Mouse (Mus musculus) natural killer cell, adult 2 months (primary cell): ENCODE results near the gene Elp4.

Experiments
- DNase-seq, 2 experiments: peaks; one replicate each; pipeline ENCODE4 v3.0.0; 2022; ENCODE audit warnings: low spot score in 2 of 2

Elp4 gene

DNA sequence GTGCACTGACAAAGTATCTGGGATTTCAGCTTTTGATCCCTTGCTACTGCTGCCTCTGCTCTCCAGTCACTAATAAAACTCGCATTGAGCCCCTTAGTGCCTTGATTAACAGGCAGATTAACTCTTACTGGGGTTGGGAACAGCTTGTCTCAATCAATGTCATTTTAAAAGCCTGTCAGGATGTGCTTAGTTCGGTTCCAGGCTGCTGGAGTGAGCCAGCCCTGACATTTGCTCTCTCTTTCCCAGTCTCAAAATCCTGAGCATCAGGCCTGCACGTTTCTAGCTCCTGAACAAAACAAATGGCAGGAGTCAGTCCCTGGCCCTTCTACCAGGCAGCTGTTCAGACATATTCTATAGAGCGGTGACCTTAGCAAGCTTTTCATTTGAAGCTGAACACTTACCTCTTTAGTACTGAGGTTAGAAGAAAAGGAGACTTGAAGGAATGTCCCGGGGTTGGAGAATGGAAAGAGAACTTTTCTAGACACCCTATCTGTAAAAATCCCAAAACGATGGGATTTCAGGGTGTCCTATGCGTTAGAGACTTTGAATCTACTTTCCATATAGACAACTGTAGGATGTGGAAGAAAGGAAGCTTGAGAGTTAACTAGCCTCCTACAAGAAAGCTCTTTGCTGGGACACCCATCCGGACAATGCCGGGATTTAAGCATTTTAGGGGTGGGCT, 233.1 kb downstream of the Elp4 start:
- DNase-seq: no peak

GRCm38 (mm10) chr2:105670731-105671095, 233.7 kb downstream of the Elp4 start:
- no peak for DNase-seq

DNA sequence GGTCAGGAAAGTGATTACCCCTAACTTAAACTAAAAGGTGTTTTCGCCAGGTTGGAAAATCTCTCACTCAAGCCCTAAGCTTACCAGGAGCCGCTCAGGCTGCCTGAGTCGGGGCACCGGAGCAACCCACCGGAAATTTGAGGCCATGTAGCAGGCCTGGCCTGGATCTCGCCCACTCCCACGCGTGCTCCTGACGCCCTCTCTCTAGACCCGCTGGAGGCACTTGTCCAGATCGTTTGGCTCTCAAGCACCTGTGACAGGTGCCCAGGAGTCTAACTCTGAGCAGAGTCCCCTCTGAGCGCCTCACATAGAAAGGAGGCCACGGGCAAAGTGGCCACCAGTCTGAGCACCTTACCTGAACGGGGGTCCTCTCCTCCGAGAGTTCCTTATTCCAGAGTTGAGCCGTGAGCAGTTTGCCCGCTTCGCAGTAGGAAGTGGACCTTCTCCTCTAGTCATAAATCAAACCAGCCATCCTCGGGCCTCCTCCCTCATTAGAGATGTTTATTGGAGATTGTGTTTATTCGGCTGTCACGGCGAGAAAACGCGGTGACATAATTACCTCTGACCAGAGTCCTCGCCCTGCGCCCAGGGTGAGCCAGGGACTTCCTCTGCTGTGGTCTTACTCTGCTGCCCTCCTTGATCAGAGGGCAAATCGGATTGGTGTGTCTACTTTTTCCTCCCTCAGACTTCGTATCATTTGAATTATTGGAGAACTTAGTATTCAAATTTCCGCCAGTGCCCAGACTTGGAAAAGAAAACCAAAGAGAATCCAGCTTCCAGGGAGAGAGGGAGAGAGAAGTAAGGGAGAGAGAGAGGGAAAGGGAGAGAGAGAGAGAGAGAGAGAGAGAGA, 234.3 kb downstream of the Elp4 start:
- DNase-seq: no peak

DNA sequence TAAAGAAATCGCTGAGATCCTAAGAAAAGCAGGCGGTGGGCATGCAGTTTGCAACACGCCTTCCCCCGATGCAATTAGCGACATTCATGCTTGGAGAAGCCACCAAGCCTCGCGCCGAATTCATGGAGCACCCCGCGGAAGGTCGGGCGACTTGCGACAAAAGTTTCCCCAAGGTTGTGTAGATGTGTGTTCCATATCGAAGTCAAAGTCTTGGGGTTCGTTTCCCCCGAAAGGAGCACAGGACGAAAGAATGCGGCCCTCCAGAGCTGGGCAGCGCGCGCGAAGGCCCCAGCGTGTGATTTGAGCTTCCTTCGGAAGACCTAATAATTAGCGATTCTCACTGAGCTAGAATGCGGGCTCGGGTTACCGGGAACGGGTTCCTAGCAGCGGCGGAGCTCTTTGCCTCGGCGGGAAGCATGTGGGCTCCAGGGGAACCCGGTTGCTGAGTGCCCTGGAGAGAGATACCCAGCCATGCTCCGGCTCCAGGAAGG, 234.9 kb downstream of the Elp4 start:
- no peak for DNase-seq

- no peak for DNase-seq
Measured at GRCm38 (mm10) chr2:105668271-105669270, 235.8 kb downstream of the Elp4 start, which contains the start of gene Pax6. Gene Pax6, plus strand, starts transcription at chr2:105668900.

- DNase-seq: no peak
Measured at GRCm38 (mm10) chr2:105667626-105667950, 236.8 kb downstream of the Elp4 start.

DNA sequence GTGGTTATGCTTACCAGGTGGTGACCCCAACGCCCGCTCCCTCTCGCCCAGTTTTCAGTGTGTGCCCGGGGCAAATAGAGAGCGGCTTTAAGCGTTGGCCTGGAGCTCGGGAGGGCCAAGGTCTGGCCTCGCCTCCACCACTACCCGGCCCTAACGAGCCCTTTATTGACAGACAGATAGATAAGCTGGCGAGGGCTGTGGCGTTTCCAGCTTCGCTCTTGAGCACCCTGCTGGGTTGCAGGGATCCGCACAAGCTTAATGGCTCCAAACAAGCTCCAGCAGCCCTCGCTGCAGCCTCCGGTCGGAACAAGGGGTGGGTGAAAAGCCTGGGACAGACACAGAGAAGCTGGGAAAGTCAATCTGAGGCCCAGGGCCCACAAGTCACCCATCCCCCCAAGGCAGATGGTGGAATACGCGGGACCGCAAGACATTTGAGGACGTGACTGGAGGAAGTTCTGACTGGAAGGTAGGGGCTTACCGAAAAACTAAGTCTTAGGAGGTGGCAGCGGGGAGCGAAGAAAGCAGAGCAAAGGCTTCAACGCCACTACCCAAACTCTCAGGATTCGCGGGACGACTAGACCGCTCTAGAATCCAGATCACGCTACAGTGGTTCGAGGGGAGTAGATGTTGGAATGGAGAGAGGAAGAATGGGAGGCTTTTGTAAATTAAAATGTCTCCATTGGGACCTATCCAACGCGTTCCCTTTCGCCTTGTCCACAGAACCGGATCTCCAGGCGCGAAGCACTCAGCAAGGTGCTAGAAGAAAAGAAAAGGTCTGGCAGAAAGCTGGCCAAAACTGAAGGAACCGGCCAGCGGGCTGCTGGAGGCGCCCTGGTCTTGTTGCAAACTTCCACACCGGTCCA, 237.4 kb downstream of the Elp4 start:
- DNase-seq: no peak

- no peak for DNase-seq
Measured at GRCm38 (mm10) chr2:105666331-105666730, 238.0 kb downstream of the Elp4 start.

GRCm38 (mm10) chr2:105665491-105666250, 238.7 kb downstream of the Elp4 start:
- no peak for DNase-seq

GRCm38 (mm10) chr2:105664996-105665395, 239.4 kb downstream of the Elp4 start:
- no peak for DNase-seq

GRCm38 (mm10) chr2:105663101-105663511, 241.3 kb downstream of the Elp4 start:
- DNase-seq: no peak

- no peak for DNase-seq
Measured at GRCm38 (mm10) chr2:105662606-105663005, 241.8 kb downstream of the Elp4 start.

GRCm38 (mm10) chr2:105662121-105662520, 242.2 kb downstream of the Elp4 start:
- DNase-seq: no peak

DNA sequence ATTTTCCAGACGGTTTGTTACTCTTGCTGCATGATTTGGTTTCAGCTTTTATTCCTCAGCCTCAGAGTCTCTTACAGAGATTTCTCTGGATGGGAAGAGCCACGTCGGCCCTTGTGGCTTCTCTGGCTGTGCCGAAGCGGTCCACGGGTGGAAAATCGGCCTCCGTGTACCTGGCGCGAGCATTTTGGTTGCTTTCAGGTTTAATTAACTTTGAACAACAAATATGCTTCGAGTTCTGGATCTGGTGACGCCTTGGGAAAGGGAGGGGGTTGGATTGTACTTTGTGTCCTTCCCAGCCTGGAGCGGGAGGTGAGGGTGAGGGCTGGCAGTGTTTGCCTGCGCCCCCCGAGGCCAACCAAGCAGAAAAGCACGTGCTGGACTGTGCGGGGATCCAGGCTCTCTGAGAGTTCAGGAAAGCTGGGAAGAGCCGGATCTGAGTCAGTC, 242.7 kb downstream of the Elp4 start:
- no peak for DNase-seq

DNA sequence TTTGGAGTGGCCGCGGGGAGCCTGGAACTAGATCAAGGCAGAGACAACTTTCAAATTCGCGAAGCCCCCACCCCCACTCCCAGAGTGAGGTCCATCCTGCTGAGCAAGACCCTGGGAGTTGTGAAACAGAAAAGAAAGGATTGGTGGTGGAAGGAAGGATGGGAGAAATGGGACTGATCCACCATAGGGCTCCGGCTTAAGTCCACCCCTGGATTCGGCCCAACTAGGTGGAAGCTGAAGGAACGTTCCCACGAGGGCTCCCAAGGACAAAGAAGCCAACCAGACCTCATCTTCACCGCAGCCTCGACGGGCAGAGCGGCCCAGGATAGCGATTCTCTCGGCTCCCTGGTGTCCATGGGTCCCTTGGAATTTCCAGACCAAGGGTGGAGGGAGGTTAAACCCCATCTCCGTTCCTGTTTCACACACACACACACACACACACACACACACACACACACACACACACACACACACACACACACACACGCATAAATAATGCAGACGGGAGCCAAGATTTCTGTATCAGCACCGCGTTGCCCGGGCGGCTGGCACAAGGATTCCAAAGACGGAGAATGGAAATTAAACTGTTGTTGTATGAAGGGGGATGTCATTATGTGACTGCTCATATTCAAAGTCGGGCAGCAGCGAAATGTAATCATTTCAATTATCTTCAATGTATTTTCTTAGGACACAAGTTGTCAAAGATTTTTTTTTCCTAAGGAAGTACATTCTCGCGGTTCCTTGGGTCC, 243.3 kb downstream of the Elp4 start:
- DNase-seq: no peak

DNA sequence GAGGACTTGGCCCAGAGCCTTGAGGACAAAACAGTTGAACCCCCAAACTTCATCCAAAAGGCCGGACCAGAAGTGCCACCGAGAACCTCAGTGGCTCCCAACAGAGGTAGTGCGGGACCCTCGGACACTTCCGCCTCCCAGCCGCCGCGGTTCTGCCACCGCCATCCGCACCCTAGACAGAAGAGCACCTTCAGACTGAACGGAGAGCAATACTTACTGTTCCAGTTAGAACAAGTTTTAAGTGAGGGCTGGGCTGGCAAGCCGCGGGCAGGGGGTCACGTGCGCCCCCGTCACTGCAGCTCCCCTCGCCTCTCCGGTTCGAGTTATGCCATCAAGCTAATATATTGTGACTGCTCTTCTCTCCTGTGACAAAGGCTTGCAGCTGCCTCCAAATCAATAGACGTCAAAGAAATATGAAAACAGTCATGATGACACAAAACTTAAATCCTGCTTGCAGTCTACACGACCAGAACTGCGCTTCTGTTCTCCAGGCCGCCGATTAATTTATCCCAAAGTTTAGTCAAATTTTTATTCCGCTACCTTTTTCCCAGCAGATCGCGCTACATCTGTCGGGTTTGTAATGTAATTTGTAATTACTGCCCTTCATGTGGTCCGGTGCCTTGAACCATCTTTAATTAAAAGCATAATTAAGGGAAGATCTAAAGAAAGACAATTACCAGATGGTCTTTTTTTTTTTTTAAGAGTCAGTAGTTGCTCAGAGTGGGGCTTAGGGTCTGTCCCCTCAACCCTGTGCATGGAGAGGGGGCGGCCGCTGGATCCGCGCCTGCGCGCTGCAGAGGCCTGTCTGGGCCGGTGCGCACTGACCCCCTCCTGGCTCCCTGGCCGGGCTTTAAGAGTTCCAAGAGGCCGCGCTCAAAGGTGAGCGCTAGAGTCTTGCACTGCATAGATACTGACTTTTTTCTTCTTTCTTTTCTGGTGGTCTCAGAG, 244.2 kb downstream of the Elp4 start:
- no peak for DNase-seq

- no peak for DNase-seq
Measured at GRCm38 (mm10) chr2:105659350-105659749, 245.0 kb downstream of the Elp4 start.

GRCm38 (mm10) chr2:105656456-105656855, 247.9 kb downstream of the Elp4 start:
- no peak for DNase-seq
